Mouse (Mus musculus) ES-Bruce4 (cell line): ENCODE measurements around the gene Ccnq.

Experiments used
- CTCF ChIP-seq: IDR thresholded peaks from one replicate; pipeline ENCODE4 v1.8.1; 2011; ENCODE audit warnings: low read depth, low read length
- EP300 ChIP-seq: IDR thresholded peaks from 2 replicates; pipeline ENCODE4 v1.6.1; 2011; ENCODE audit warnings: low read depth, low read length; ENCODE audit not compliant: insufficient read depth

- no peak for TF ChIP-seq CTCF
- no peak for TF ChIP-seq EP300
Observed at GRCm38 (mm10) chr11:78724792-78725191, 26.7 kb downstream of the Ccnq start.
